Mouse (Mus musculus): ENCODE data around the gene Nfkbil1. TPM values are rescaled to one million over a fixed set of nuclear protein-coding genes. Genes with fewer than 3 reads are reported as not detected.

Gene Nfkbil1
- polyA plus RNA-seq, 1 experiment from 2014 or later, result 10.8 TPM

DNA sequence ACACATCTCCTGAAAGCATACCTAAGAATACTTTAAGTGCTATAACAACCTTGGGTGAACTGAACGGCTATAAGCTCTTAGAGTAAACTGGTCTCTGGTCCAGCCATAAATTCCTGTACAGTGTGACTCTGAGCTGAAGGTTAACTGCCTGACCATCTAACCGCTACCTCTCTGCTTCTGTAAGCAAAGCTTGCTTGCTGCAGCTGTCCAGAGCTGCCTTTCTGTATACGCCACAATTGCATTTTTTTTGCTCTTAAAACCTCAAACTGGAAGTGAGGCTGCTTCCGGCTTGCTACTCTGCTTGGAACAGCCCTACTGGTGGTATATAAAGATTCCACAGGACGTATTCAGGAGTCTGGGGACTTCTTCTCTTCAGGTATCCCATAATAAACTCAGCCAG is 2.9 kb downstream of the Nfkbil1 start:
- H3K36me3 ChIP-seq, result peaks cover 40% of the 10 kb centered on the region
- H3K27ac ChIP-seq (replicated peaks), result no peak overlapping the region
- H3K9ac ChIP-seq, result peak overlapping the region; percentile 31; the same call in 1 of the 2 replicates
- no peak for ATAC-seq (ENCODE audit: low read depth)
- no peaks in the 10 kb centered on the region for H3K9me3 ChIP-seq
- no peaks in the 10 kb centered on the region for H3K27me3 ChIP-seq
- no peak overlapping the region for H3K4me2 ChIP-seq
- 89% methylated on average over 5 of the region's 5 CpGs for WGBS
- peaks cover 44% of the 10 kb centered on the region for H3K4me1 ChIP-seq (replicated peaks)
- no peak overlapping the region for H3K4me3 ChIP-seq

DNA sequence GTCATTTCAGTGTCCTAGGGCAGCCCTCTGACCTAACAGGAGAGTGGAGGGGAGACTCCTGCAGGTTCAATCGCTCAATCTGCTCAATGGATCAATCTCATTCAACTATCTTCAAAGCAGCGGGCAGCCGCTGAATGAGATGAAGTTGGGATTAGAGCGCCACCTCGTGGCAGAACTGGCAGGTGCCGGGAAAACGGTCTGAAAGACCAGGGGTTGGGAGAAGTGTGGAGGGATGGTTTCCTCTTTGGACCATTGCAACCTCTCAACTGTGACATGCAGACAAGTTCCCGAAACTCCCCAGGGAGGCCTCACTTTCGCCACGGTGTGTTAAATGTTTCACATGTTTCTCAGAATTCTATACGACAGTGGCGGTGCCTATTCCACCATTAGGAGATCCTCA is 3.5 kb downstream of the Nfkbil1 start:
- ATAC-seq (ENCODE audit: low read depth), result no peak
- whole genome bisulfite sequencing, result 12% methylated on average over 12 of the region's 12 CpGs
- no peak overlapping the region for H3K27ac ChIP-seq (replicated peaks)
- H3K27me3 ChIP-seq, result no peaks in the 10 kb centered on the region
- peaks cover 38% of the 10 kb centered on the region for H3K4me1 ChIP-seq (replicated peaks)
- peak overlapping the region; percentile 42 for H3K9ac ChIP-seq
- 0 out of 2 replicates have a peak overlapping the region, but pooled peaks have one; percentile 4 for H3K4me2 ChIP-seq
- H3K9me3 ChIP-seq, result no peaks in the 10 kb centered on the region
- peaks cover 46% of the 10 kb centered on the region for H3K36me3 ChIP-seq
- no peak overlapping the region for H3K4me3 ChIP-seq

DNA sequence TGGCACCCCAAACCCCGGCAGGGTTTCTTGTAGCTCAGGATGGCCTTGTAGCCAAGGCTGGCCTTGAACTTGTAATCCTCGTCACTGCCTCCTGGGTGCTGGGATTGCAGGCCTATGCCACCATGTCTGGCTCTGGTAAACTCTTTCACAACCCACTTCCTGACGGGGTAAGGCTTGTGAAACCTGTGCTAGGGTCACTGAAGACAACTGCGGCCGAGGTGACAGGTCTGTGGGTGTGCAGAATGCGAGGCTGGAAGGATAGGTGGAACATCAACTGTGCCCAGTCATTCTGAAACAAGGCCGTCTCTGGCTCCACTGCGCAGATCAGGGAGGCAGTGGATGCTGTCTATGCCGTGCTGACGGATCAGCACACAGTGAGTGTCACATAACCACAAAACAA is 4.6 kb downstream of the Nfkbil1 start:
- 95% methylated on average over 10 of the region's 10 CpGs for WGBS
- H3K4me1 ChIP-seq (replicated peaks), result peaks cover 31% of the 10 kb centered on the region
- H3K4me3 ChIP-seq, result no peak overlapping the region
- no peak for ATAC-seq (ENCODE audit: low read depth)
- peak overlapping the region; percentile 42; the same call in 1 of the 2 replicates for H3K9ac ChIP-seq
- no peaks in the 10 kb centered on the region for H3K27me3 ChIP-seq
- no peak overlapping the region for H3K27ac ChIP-seq (replicated peaks)
- H3K36me3 ChIP-seq, result peaks cover 52% of the 10 kb centered on the region
- H3K9me3 ChIP-seq, result no peaks in the 10 kb centered on the region
- no peak overlapping the region for H3K4me2 ChIP-seq

DNA sequence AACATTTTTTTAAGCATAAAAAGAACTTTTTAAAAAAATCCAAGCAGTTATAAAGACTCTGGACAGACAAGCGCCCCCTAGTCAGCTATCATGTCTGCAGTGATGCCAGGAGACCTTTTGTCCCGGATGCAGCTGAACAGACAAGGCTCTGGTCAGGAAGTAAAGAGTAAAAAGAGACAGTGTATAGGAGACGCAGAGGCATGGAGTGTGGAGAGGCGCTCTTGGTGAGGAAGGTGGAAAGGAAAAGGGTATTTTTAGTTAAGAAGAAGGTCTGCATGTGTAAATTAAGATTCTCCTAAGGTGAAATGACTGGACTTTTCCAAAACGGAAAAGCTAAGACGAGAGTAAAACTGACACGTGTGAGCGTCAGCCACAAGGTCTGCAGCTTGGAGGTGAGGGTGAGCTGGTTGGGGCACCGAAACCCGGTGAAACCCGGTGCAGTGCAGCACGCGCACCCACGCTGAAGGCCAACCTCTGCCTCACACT is 9.0 kb downstream of the Nfkbil1 start:
- ATAC-seq (ENCODE audit: low read depth), result no peak
- Histone ChIP-seq H3K4me1 (replicated peaks) (peaks cover under 1% of the 10 kb centered on the region; the same call in 1 of the 2 replicates), H3K36me3 (peaks cover 71% of the 10 kb centered on the region), H3K27me3 (no peaks in the 10 kb centered on the region), H3K27ac (replicated peaks) (no peak overlapping the region), H3K9ac (no peak overlapping the region), H3K4me2 (no peak overlapping the region), H3K9me3 (no peaks in the 10 kb centered on the region), H3K4me3 (no peak overlapping the region)
- 91% methylated on average over 14 of the region's 14 CpGs for WGBS

DNA sequence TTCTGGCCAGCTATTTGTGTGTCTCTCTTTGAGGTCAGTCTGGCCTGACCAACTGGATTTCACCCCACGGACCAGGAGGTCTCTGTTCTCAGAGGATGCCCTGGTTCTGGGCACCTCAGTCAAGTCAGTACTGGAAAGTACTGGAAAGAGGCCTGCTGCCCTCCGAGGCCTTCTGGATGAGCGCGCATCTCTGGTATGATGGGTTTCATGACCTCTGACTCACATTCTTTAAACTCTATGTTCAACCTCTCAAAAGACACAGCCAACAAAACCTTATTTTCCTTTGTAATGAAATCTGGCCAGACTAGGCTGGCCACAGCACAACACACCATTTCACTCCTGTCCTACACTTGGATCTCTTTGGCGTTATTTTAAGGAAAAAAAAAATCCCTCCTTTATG is 10.1 kb downstream of the Nfkbil1 start:
- H3K27me3 ChIP-seq, result no peaks in the 10 kb centered on the region
- no peak overlapping the region for H3K4me3 ChIP-seq
- no peak overlapping the region for H3K27ac ChIP-seq (replicated peaks)
- H3K36me3 ChIP-seq, result peaks cover 70% of the 10 kb centered on the region
- ATAC-seq (ENCODE audit: low read depth), result no peak
- H3K9ac ChIP-seq, result no peak overlapping the region
- no peaks in the 10 kb centered on the region for H3K4me1 ChIP-seq (replicated peaks)
- no peaks in the 10 kb centered on the region for H3K9me3 ChIP-seq
- WGBS, result 95% methylated on average over 5 of the region's 5 CpGs
- no peak overlapping the region for H3K4me2 ChIP-seq

DNA sequence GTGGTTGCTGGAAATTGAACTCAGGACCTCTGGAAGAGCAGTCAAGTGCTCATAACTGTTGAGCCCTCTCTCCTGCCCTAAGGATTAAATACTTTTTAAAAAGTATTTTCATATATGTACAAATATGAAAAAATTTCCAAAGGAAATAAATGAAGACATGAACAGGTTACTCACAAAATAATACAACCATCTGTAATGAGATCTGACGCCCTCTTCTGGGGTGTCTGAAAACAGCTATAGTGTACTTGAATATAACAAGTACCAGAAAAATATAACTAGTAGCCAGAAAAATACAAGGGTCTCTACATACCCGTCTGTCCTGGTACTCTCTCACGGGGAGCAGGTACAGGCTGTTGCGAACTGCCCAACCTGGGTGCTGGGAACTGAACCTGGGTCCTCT is 11.0 kb downstream of the Nfkbil1 start:
- no peak overlapping the region for H3K27ac ChIP-seq (replicated peaks)
- no peaks in the 10 kb centered on the region for H3K27me3 ChIP-seq
- no peak overlapping the region for H3K4me3 ChIP-seq
- H3K9me3 ChIP-seq, result no peaks in the 10 kb centered on the region
- H3K4me2 ChIP-seq, result no peak overlapping the region
- WGBS, result 91% methylated on average over 4 of the region's 4 CpGs
- peaks cover 70% of the 10 kb centered on the region for H3K36me3 ChIP-seq
- no peak for ATAC-seq (ENCODE audit: low read depth)
- no peak overlapping the region for H3K9ac ChIP-seq
- H3K4me1 ChIP-seq (replicated peaks), result no peaks in the 10 kb centered on the region

DNA sequence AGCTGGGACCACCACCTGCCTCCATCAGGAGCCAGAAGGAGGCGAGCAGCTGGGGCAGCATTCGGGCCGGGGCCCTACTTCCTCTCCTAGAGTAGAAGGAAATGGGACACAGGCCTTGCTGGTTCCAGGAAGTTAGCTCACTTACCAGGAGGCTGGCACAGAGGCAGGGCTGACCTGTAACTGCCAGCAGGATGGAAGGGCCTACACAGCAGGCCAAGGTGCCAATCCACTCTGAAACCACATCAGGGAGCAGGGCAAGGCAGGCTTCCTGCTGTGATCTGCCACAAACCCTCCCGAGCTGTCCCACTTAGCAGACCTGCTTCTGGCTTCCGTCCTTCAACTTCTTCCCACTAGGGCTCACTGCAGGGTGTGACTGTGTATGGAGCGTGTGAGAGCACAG is 13.3 kb downstream of the Nfkbil1 start:
- Histone ChIP-seq H3K9ac (no peak overlapping the region), H3K4me3 (no peak overlapping the region), H3K4me1 (replicated peaks) (no peaks in the 10 kb centered on the region), H3K36me3 (peaks cover 52% of the 10 kb centered on the region), H3K9me3 (no peaks in the 10 kb centered on the region), H3K4me2 (no peak overlapping the region), H3K27me3 (no peaks in the 10 kb centered on the region), H3K27ac (replicated peaks) (no peak overlapping the region)
- ATAC-seq (ENCODE audit: low read depth), result no peak
- 78% methylated on average over 6 of the region's 6 CpGs for WGBS

DNA sequence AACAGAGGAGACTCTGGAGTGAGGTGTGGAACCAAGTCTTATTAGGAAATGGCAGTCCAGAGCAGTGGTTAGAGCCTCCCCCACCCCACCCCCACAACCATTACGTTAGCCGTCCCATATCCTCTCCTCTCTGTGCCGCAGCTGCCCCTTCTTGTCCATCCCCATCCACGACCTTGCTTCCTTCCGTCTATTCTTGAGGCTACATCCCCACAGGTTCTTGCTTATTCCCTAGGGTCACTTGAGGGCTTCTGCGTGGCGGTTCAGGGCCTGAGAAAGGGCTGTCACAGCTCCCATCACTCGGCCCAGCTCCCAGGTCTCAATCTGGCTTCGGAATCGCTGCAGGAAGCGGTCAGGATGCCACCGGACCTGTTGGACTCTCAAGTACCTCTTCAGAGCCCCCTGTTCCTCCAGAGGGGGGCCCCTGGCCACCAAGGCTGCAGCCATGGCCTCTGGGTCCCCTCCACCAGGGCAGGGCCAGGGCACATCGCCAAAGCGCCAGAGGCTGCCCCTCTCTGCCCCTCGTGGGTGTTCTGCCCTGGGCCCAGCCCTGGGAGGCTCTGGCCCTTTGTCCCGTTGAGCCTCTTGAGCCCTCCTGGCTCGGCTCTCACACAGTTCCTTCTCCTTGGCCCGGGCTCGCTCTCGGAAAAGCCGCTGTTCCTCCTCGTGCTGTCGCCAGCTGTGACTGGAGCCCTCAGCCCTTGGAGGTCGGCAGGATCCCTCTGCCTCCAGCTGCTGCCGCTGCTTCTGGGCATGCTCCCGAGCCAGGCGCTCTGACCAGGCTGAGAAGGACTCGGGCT is 15.2 kb downstream of the Nfkbil1 start, which contains the start of gene Gm16181:
Gm16181 (plus strand) TSS at position 679 of the 797 bp plus-strand sequence.
- Histone ChIP-seq H3K27me3 (no peaks in the 10 kb centered on the region), H3K27ac (replicated peaks) (no peak within 1 kb of the TSS), H3K36me3 (peaks cover 42% of the 10 kb centered on the region), H3K4me2 (no peak within 1 kb of the TSS), H3K9ac (no peak within 1 kb of the TSS), H3K4me1 (replicated peaks) (no peaks in the 10 kb centered on the region), H3K9me3 (no peaks in the 10 kb centered on the region), H3K4me3 (no peak within 1 kb of the TSS)
- 81% methylated on average over 28 of the region's 28 CpGs for WGBS
- no peak for ATAC-seq (ENCODE audit: low read depth)

DNA sequence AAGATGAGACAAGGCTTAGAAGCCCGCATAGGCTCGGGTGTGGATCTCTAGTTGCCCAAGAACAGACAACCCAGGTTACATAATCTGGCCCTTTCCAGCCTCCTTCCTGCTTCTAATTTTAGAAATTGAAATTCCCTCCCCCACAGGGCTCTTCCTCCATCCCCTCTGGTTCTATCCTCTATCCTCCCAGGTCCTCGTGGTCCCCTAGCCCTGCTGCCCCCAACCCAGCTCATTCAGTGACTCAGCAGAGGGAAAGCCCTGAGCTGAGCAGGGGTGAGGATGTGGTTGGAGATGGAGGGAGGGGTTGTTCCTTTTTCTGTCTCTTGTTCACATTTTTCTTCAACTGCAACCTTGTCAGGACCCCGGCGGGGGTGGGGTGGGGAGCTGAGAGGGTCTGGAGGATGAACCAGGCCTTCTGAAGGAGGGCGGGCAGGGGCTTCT is 16.0 kb downstream of the Nfkbil1 start:
- Histone ChIP-seq H3K4me3 (no peak overlapping the region), H3K27me3 (no peaks in the 10 kb centered on the region), H3K27ac (replicated peaks) (no peak overlapping the region), H3K36me3 (peaks cover 36% of the 10 kb centered on the region), H3K4me2 (no peak overlapping the region), H3K9me3 (no peaks in the 10 kb centered on the region), H3K4me1 (replicated peaks) (no peaks in the 10 kb centered on the region), H3K9ac (no peak overlapping the region)
- WGBS, result 86% methylated on average over 6 of the region's 6 CpGs
- ATAC-seq (ENCODE audit: low read depth), result no peak

DNA sequence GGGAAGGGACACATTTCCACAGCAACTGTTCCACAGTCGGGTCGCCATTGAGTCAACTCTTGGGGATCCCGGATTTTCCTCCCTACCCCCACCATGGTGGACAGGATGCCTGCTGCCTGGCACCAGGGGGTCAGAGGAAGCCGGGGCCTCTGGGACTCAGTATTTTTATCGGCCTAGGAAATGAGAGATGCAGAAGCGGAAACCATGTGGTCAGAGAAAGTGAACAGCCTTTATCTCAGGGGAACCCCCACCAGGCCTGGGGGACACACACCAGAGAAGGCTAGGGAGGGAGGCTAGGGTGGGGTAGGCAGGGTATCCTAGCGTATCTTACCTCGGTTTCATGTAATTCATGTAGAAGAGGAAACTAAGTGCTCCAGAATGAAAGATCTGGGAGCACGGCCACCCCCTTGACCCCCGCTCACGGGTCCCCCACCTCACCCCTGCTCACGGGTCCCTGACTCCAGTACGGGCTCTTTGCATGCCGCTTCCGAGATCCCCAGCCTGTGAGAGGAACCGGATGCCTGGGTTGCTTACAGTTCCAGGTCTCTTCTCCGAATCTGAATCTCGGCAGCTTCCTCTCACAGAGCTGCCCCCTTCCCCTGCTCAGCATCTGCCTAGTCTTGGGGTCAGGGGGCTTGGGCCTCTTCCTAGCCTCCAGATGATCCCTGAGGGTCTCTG is 16.9 kb downstream of the Nfkbil1 start:
- no peaks in the 10 kb centered on the region for H3K27me3 ChIP-seq
- 86% methylated on average over 18 of the region's 18 CpGs for WGBS
- no peak overlapping the region for H3K27ac ChIP-seq (replicated peaks)
- no peaks in the 10 kb centered on the region for H3K9me3 ChIP-seq
- H3K4me1 ChIP-seq (replicated peaks), result no peaks in the 10 kb centered on the region
- no peak for ATAC-seq (ENCODE audit: low read depth)
- no peak overlapping the region for H3K9ac ChIP-seq
- no peak overlapping the region for H3K4me2 ChIP-seq
- H3K36me3 ChIP-seq, result peaks cover 36% of the 10 kb centered on the region
- H3K4me3 ChIP-seq, result no peak overlapping the region

DNA sequence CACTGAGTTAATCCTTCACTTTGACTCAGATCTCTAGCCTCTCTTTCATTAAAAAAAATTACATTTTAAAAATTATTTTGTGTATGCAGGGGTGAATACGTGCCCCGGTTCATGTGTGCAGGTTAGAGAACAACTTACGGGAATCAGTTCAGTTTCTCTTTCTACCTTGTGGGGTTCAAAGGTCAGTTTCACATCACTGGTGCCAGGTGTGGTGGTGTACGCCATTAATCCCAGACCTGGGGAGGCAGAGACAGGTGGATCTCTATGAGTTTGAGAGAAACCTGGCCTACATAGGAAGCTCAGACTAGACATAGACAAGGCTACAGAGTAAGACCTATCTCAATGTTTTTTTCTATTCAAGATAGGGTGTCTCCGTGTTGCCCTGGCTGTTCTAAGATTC is 22.5 kb downstream of the Nfkbil1 start:
- H3K9ac ChIP-seq, result no peak overlapping the region
- 92% methylated on average over 5 of the region's 5 CpGs for WGBS
- no peaks in the 10 kb centered on the region for H3K4me1 ChIP-seq (replicated peaks)
- no peaks in the 10 kb centered on the region for H3K9me3 ChIP-seq
- H3K4me3 ChIP-seq, result no peak overlapping the region
- no peak for ATAC-seq (ENCODE audit: low read depth)
- H3K27me3 ChIP-seq, result no peaks in the 10 kb centered on the region
- H3K36me3 ChIP-seq, result no peaks in the 10 kb centered on the region
- H3K27ac ChIP-seq (replicated peaks), result no peak overlapping the region
- no peak overlapping the region for H3K4me2 ChIP-seq

DNA sequence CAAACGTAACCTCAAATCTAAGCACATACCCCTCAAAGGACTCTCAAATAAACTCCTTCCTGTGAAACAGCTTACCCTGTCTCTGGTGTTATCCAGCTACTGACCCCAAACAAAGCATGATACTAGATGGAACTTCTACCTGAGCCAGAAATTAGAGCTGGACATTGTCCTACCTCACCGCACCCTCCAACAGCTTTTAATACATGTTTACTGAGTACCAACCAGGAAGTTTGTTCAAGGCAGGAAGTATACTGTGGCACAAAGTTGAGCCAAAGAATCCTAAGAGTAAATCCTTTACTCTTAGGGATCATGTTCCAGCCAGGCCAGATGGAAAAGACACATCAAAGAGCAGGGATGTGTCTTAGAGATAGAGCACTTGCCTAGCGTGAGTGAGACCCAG is 25.0 kb downstream of the Nfkbil1 start:
- no peak for ATAC-seq (ENCODE audit: low read depth)
- no peak overlapping the region for H3K9ac ChIP-seq
- no peaks in the 10 kb centered on the region for H3K36me3 ChIP-seq
- H3K4me1 ChIP-seq (replicated peaks), result no peaks in the 10 kb centered on the region
- H3K4me3 ChIP-seq, result no peak overlapping the region
- WGBS, result 76% methylated on average over 3 of the region's 3 CpGs
- H3K27me3 ChIP-seq, result no peaks in the 10 kb centered on the region
- no peaks in the 10 kb centered on the region for H3K9me3 ChIP-seq
- H3K4me2 ChIP-seq, result no peak overlapping the region
- H3K27ac ChIP-seq (replicated peaks), result no peak overlapping the region

Data from neural tube, embryonic 13.5 days (tissue).